Mouse (Mus musculus) kidney, embryonic 16.5 days (tissue): Measurements from ENCODE around the gene Tent2. TPM values are rescaled to one million over a fixed set of nuclear protein-coding genes. Genes with fewer than 3 reads are reported as not detected.

ENCODE experiments used
- ATAC-seq: fragments of 200-750 bp; cut with Nextera tagmentation; 2 replicates; pipeline ENCODE4 v1.8.0; 2017; ENCODE audit warnings: moderate TSS enrichment; ENCODE audit not compliant: low FRiP score, low TSS enrichment
- H3K27ac ChIP-seq: fragments of 300-500 bp; sonication (generic); 2 replicates; pipeline ENCODE4 v1.5.1; 2014; ENCODE audit warnings: low read length
- H3K27me3 ChIP-seq: fragments of 300-500 bp; sonication (generic); 2 replicates; pipeline ENCODE4 v1.6.1; 2014; ENCODE audit warnings: low read length, control low read depth, mixed read lengths; ENCODE audit not compliant: insufficient read depth
- H3K36me3 ChIP-seq: fragments of 300-500 bp; sonication (generic); 2 replicates; pipeline ENCODE4 v1.6.1; 2014; ENCODE audit warnings: low read length, control low read depth, mixed read lengths; ENCODE audit not compliant: insufficient read depth
- H3K4me1 ChIP-seq: fragments of 300-500 bp; sonication (generic); 2 replicates; pipeline ENCODE4 v1.6.1; 2014; ENCODE audit warnings: low read length, control low read depth, mixed read lengths; ENCODE audit not compliant: insufficient read depth
- H3K4me2 ChIP-seq: fragments of 300-500 bp; sonication (generic); replicated peaks from 2 replicates; pipeline ENCODE4 v1.6.1; 2014; ENCODE audit warnings: low read depth, low read length
- H3K4me3 ChIP-seq: fragments of 300-500 bp; sonication (generic); 2 replicates; pipeline ENCODE4 v1.5.1; 2014; ENCODE audit warnings: mild to moderate bottlenecking, low read length
- H3K9ac ChIP-seq: fragments of 300-500 bp; sonication (generic); replicated peaks from 2 replicates; pipeline ENCODE4 v1.6.1; 2014; ENCODE audit warnings: low read length
- H3K9me3 ChIP-seq: fragments of 300-500 bp; sonication (generic); 2 replicates; pipeline ENCODE4 v1.6.1; 2016; ENCODE audit warnings: low read length, control low read depth
- WGBS: fragments of 180-500 bp; shearing (Covaris S2); extraction: QIAGEN DNeasy Blood & Tissue Kit; methylation state at CpG from one replicate; pipeline ENCODE4 v1.1.7; 2014; 5-methylcytosine and 5-hydroxymethylcytosine counted together
- polyA plus RNA-seq: library from polyadenylated mRNA; unstranded; fragments of >200 nt; fragmentation: Nextera tagmentation; extraction: Ambion mirVana; gene quantifications from 2 replicates; pipeline ENCODE4 v1.2.1, GENCODE M21; 2015

The Tent2 gene
- polyA plus RNA-seq, 1 experiment from 2014 or later = 55.4 TPM

- Histone ChIP-seq H3K9ac (no peak overlapping the region), H3K36me3 (no peaks in the 10 kb centered on the region), H3K27me3 (no peaks in the 10 kb centered on the region), H3K4me3 (no peak overlapping the region), H3K4me2 (no peak overlapping the region), H3K4me1 (no peaks in the 10 kb centered on the region), H3K27ac (no peak overlapping the region), H3K9me3 (no peaks in the 10 kb centered on the region)
- 75% methylated on average over 8 of the region's 8 CpGs for WGBS
- no peak for ATAC-seq
These were observed 63.9 kb downstream of the Tent2 start for GRCm38 (mm10) chr13:93128111-93128860.

GRCm38 (mm10) chr13:93122321-93122720 is 69.9 kb downstream of the Tent2 start:
- ATAC-seq = no peak
- no peaks in the 10 kb centered on the region for H3K9me3 ChIP-seq
- H3K4me3 ChIP-seq = no peak overlapping the region
- no peak overlapping the region for H3K27ac ChIP-seq
- H3K4me2 ChIP-seq = no peak overlapping the region
- no peaks in the 10 kb centered on the region for H3K27me3 ChIP-seq
- H3K4me1 ChIP-seq = no peaks in the 10 kb centered on the region
- WGBS = 96% methylated on average over 9 of the region's 9 CpGs
- no peaks in the 10 kb centered on the region for H3K36me3 ChIP-seq
- no peak overlapping the region for H3K9ac ChIP-seq

GRCm38 (mm10) chr13:93117241-93117640 is 74.9 kb downstream of the Tent2 start:
- WGBS = 70% methylated on average over 7 of the region's 7 CpGs
- Histone ChIP-seq H3K9me3 (no peaks in the 10 kb centered on the region), H3K4me2 (no peak overlapping the region), H3K27me3 (no peaks in the 10 kb centered on the region), H3K36me3 (no peaks in the 10 kb centered on the region), H3K4me1 (no peaks in the 10 kb centered on the region), H3K9ac (no peak overlapping the region), H3K27ac (no peak overlapping the region; the same call in 1 of the 2 replicates), H3K4me3 (no peak overlapping the region)
- no peak for ATAC-seq

- Histone ChIP-seq H3K4me3 (no peak overlapping the region), H3K27ac (no peak overlapping the region), H3K36me3 (no peaks in the 10 kb centered on the region), H3K9me3 (no peaks in the 10 kb centered on the region), H3K27me3 (no peaks in the 10 kb centered on the region), H3K4me2 (no peak overlapping the region), H3K9ac (no peak overlapping the region), H3K4me1 (no peaks in the 10 kb centered on the region)
- WGBS = 79% methylated on average over 4 of the region's 4 CpGs
- ATAC-seq = no peak
These were observed 89.7 kb downstream of the Tent2 start for GRCm38 (mm10) chr13:93102340-93103090.

GRCm38 (mm10) chr13:93098596-93098995 is 93.6 kb downstream of the Tent2 start:
- Histone ChIP-seq H3K27ac (no peak overlapping the region), H3K9ac (no peak overlapping the region), H3K4me1 (no peaks in the 10 kb centered on the region), H3K36me3 (no peaks in the 10 kb centered on the region), H3K4me3 (no peak overlapping the region), H3K9me3 (no peaks in the 10 kb centered on the region), H3K4me2 (no peak overlapping the region), H3K27me3 (no peaks in the 10 kb centered on the region)
- 90% methylated on average over 3 of the region's 3 CpGs for WGBS
- ATAC-seq = no peak

GRCm38 (mm10) chr13:93096643-93097042 is 95.5 kb downstream of the Tent2 start:
- no peaks in the 10 kb centered on the region for H3K27me3 ChIP-seq
- H3K36me3 ChIP-seq = no peaks in the 10 kb centered on the region
- no peak overlapping the region for H3K4me3 ChIP-seq
- no peaks in the 10 kb centered on the region for H3K9me3 ChIP-seq
- no peak overlapping the region for H3K27ac ChIP-seq
- no peak for ATAC-seq
- no peak overlapping the region for H3K9ac ChIP-seq
- 89% methylated on average over 6 of the region's 6 CpGs for WGBS
- no peaks in the 10 kb centered on the region for H3K4me1 ChIP-seq
- H3K4me2 ChIP-seq = no peak overlapping the region

Other genes starting within 250 kb of the Tent2 start
- gene Cmya5, start 47.7 kb downstream of the Tent2 start, polyA plus RNA-seq = 0.09 and 0.11 TPM in 2 replicates
- gene Homer1, start 107.2 kb upstream of the Tent2 start, polyA plus RNA-seq = 3.2 and 4.5 TPM in 2 replicates